Mouse (Mus musculus): ENCODE measurements around the gene Ifnab. TPM values are rescaled to one million over a fixed set of nuclear protein-coding genes. Genes with fewer than 3 reads are reported as not detected.
A peak's percentile ranks its signal among the peaks of the same experiment; 100 is the strongest.

The Ifnab gene
- polyA plus RNA-seq, 1 experiment from 2014 or later: not detected

DNA sequence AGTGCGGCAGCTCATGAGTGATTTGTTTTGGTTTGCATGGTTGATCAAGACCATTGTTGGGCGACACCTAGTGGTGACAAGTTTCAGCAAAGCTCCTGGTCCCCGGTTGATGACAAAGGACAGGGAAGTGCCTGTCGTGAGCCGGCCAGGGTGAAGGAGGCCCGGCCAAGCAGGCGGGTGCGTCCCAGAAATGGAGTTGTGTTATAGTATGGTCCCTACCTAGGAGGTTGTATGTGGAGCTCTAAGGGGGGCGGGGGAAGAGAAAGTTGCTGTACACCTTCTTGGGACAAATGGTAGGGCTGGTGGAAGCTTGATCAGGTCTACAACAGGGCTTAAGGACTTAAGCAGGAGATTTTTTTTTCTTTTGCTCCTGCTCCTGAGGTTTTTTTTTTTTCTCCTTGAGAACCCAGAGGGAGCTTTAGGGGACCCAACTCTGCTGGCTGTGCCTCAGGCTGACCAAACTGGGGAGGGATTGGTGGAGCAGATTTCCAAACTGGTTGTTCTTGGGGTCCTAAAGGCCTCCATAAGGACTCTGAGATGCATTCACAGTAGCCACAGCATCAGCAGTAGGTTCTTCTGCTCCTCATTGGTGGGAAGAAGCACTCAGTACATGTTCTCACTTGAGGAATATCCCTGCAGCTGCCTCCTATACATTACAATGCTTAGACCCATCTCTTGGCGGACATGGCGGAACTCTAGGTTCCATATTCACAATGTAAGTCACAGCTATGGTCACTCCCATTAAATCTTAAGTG lies 49.9 kb downstream of the Ifnab start:
- no peak overlapping the region for H3K27ac ChIP-seq
- H3K36me3 ChIP-seq: no peaks in the 10 kb centered on the region
- peak overlapping the region; percentile 53 for H3K4me3 ChIP-seq
- no peaks in the 10 kb centered on the region for H3K27me3 ChIP-seq (ENCODE audit: insufficient read depth, poor library complexity, severe bottlenecking)
- no peaks in the 10 kb centered on the region for H3K4me1 ChIP-seq
- no peaks in the 10 kb centered on the region for H3K9me3 ChIP-seq
- DNase-seq (ENCODE audit: low spot score): peak; percentile 93
- WGBS: 22% methylated on average over 11 of the region's 11 CpGs

- Histone ChIP-seq H3K27ac (no peak overlapping the region), H3K9me3 (no peaks in the 10 kb centered on the region), H3K4me1 (no peaks in the 10 kb centered on the region), H3K27me3 (ENCODE audit: insufficient read depth, poor library complexity, severe bottlenecking) (no peaks in the 10 kb centered on the region), H3K4me3 (peak overlapping the region; percentile 53), H3K36me3 (no peaks in the 10 kb centered on the region)
- 70% methylated on average over 8 of the region's 8 CpGs for WGBS
- no peak for DNase-seq (ENCODE audit: low spot score)
These were observed 50.5 kb downstream of the Ifnab start for GRCm38 (mm10) chr4:88640704-88641076.

Other genes starting within 250 kb of the Ifnab start
- gene Ifnb1, start 168.6 kb downstream of the Ifnab start, polyA plus RNA-seq (2016; fragmentation: Nextera tagmentation; extraction: Ambion mirVana): not detected in 2 replicates
- gene Ifna15, start 133.1 kb downstream of the Ifnab start, polyA plus RNA-seq (2016; fragmentation: Nextera tagmentation; extraction: Ambion mirVana): not detected in 2 replicates
- gene Ifna14, start 119.6 kb downstream of the Ifnab start, polyA plus RNA-seq (2016; fragmentation: Nextera tagmentation; extraction: Ambion mirVana): not detected in 2 replicates
- not detected in 2 replicates for gene Ifna9, start 99.0 kb downstream of the Ifnab start, polyA plus RNA-seq (2016; fragmentation: Nextera tagmentation; extraction: Ambion mirVana)
- not detected in 2 replicates for gene Ifna12, start 88.0 kb downstream of the Ifnab start, polyA plus RNA-seq (2016; fragmentation: Nextera tagmentation; extraction: Ambion mirVana)
- not detected in 2 replicates for gene C87499, start 56.9 kb downstream of the Ifnab start, polyA plus RNA-seq (2016; fragmentation: Nextera tagmentation; extraction: Ambion mirVana)
- gene Ifna13, start 46.9 kb downstream of the Ifnab start, polyA plus RNA-seq (2016; fragmentation: Nextera tagmentation; extraction: Ambion mirVana): not detected in 2 replicates
- not detected in 2 replicates for gene Ifna16, start 14.4 kb downstream of the Ifnab start, polyA plus RNA-seq (2016; fragmentation: Nextera tagmentation; extraction: Ambion mirVana)
- gene Ifna2, start 7.4 kb downstream of the Ifnab start, polyA plus RNA-seq (2016; fragmentation: Nextera tagmentation; extraction: Ambion mirVana): not detected in 2 replicates
- gene Gm26566, start 30.4 kb upstream of the Ifnab start, polyA plus RNA-seq (2016; fragmentation: Nextera tagmentation; extraction: Ambion mirVana): 1.1 and 1.2 TPM in 2 replicates
- 83.9 and 88.7 TPM in 2 replicates for gene Klhl9, start 31.1 kb upstream of the Ifnab start, polyA plus RNA-seq (2016; fragmentation: Nextera tagmentation; extraction: Ambion mirVana)
- gene Gm13271, start 63.5 kb upstream of the Ifnab start, polyA plus RNA-seq (2016; fragmentation: Nextera tagmentation; extraction: Ambion mirVana): 0.30 TPM in 1 of 2 replicates, not detected in the other
- gene Gm13283, start 68.8 kb upstream of the Ifnab start, polyA plus RNA-seq (2016; fragmentation: Nextera tagmentation; extraction: Ambion mirVana): 0.28 and 0.36 TPM in 2 replicates
- not detected in 2 replicates for gene Gm13290, start 82.5 kb upstream of the Ifnab start, polyA plus RNA-seq (2016; fragmentation: Nextera tagmentation; extraction: Ambion mirVana)
- not detected in 2 replicates for gene Gm13289, start 85.6 kb upstream of the Ifnab start, polyA plus RNA-seq (2016; fragmentation: Nextera tagmentation; extraction: Ambion mirVana)
- not detected in 2 replicates for gene Gm13272, start 88.5 kb upstream of the Ifnab start, polyA plus RNA-seq (2016; fragmentation: Nextera tagmentation; extraction: Ambion mirVana)
- 0.21 TPM in 1 of 2 replicates, not detected in the other for gene Ifnz, start 90.8 kb upstream of the Ifnab start, polyA plus RNA-seq (2016; fragmentation: Nextera tagmentation; extraction: Ambion mirVana)
- not detected in 2 replicates for gene Gm13276, start 94.3 kb upstream of the Ifnab start, polyA plus RNA-seq (2016; fragmentation: Nextera tagmentation; extraction: Ambion mirVana)
- gene Gm13277, start 97.3 kb upstream of the Ifnab start, polyA plus RNA-seq (2016; fragmentation: Nextera tagmentation; extraction: Ambion mirVana): not detected in 2 replicates
- gene Gm13278, start 100.2 kb upstream of the Ifnab start, polyA plus RNA-seq (2016; fragmentation: Nextera tagmentation; extraction: Ambion mirVana): not detected in 2 replicates
- gene Gm13275, start 103.1 kb upstream of the Ifnab start, polyA plus RNA-seq (2016; fragmentation: Nextera tagmentation; extraction: Ambion mirVana): not detected in 2 replicates
- gene Gm13279, start 106.0 kb upstream of the Ifnab start, polyA plus RNA-seq (2016; fragmentation: Nextera tagmentation; extraction: Ambion mirVana): not detected in 2 replicates
- 0.34 and 0.79 TPM in 2 replicates for gene Gm13285, start 108.3 kb upstream of the Ifnab start, polyA plus RNA-seq (2016; fragmentation: Nextera tagmentation; extraction: Ambion mirVana)
- gene Gm13287, start 111.9 kb upstream of the Ifnab start, polyA plus RNA-seq (2016; fragmentation: Nextera tagmentation; extraction: Ambion mirVana): not detected in 2 replicates
- gene Gm13288, start 114.2 kb upstream of the Ifnab start, polyA plus RNA-seq (2016; fragmentation: Nextera tagmentation; extraction: Ambion mirVana): not detected in 2 replicates
- not detected in 2 replicates for gene Ifna7, start 124.9 kb upstream of the Ifnab start, polyA plus RNA-seq (2016; fragmentation: Nextera tagmentation; extraction: Ambion mirVana)
- gene Ifna11, start 128.6 kb upstream of the Ifnab start, polyA plus RNA-seq (2016; fragmentation: Nextera tagmentation; extraction: Ambion mirVana): not detected in 2 replicates
- not detected in 2 replicates for gene Ifna6, start 136.1 kb upstream of the Ifnab start, polyA plus RNA-seq (2016; fragmentation: Nextera tagmentation; extraction: Ambion mirVana)
- gene Ifna5, start 144.2 kb upstream of the Ifnab start, polyA plus RNA-seq (2016; fragmentation: Nextera tagmentation; extraction: Ambion mirVana): not detected in 2 replicates
- gene Ifna4, start 150.5 kb upstream of the Ifnab start, polyA plus RNA-seq (2016; fragmentation: Nextera tagmentation; extraction: Ambion mirVana): not detected in 2 replicates
- not detected in 2 replicates for gene Ifna1, start 158.7 kb upstream of the Ifnab start, polyA plus RNA-seq (2016; fragmentation: Nextera tagmentation; extraction: Ambion mirVana)
- gene Ifne, start 188.8 kb upstream of the Ifnab start, polyA plus RNA-seq (2016; fragmentation: Nextera tagmentation; extraction: Ambion mirVana): not detected in 2 replicates

Data from heart, embryonic 10.5 days (tissue).